In genomic region chr7:30533941-30534632, GRCm38 (mm10) we compare ENCODE assay signal across 8 mouse cellular contexts. TPM values are rescaled to one million over a fixed set of nuclear protein-coding genes. Genes with fewer than 3 reads are reported as not detected.
DNase-seq lines count a peak whose midpoint lies in the region; ATAC-seq and TF ChIP-seq lines count a peak whose summit lies in the region.

No protein-coding gene starts in this region.

- peaks cover 35% of the 10 kb centered on the region for H3K4me1 ChIP-seq in forebrain, embryonic 16.5 days (replicated peaks; ENCODE audit: control insufficient read depth, insufficient read depth, low read length)
- peaks cover 17% of the 10 kb centered on the region for H3K4me1 ChIP-seq in liver, embryonic 16.5 days (ENCODE audit: control insufficient read depth, low read depth, low read length)
- no peaks in the 10 kb centered on the region for H3K4me1 ChIP-seq in stomach, postnatal 0 days (replicated peaks; ENCODE audit: control insufficient read depth, insufficient read depth)

- no peak for TF ChIP-seq CTCF in stomach, postnatal 0 days (IDR thresholded peaks at IDR 0.05; ENCODE audit: low read depth)

- H3K4me2 ChIP-seq in forebrain, embryonic 16.5 days (ENCODE audit: low read length): peak overlapping the region; percentile 77
- peak overlapping the region; percentile 99 for H3K4me2 ChIP-seq in liver, embryonic 16.5 days (ENCODE audit: low read depth, low read length)
- peak overlapping the region; percentile 97 for H3K4me2 ChIP-seq in stomach, postnatal 0 days (replicated peaks; ENCODE audit: low read depth)

- H3K27ac ChIP-seq in forebrain, embryonic 16.5 days (ENCODE audit: low read length): peak overlapping the region; percentile 93
- no peak overlapping the region; the same call in 1 of the 2 replicates for H3K27ac ChIP-seq in liver, embryonic 16.5 days (ENCODE audit: low read length)
- H3K27ac ChIP-seq in stomach, postnatal 0 days (replicated peaks): no peak overlapping the region

- peaks cover 19% of the 10 kb centered on the region for H3K36me3 ChIP-seq in forebrain, embryonic 16.5 days (ENCODE audit: control insufficient read depth, insufficient read depth)
- peaks cover 4% of the 10 kb centered on the region for H3K36me3 ChIP-seq in liver, embryonic 16.5 days (ENCODE audit: control insufficient read depth, insufficient read depth)
- H3K36me3 ChIP-seq in stomach, postnatal 0 days (ENCODE audit: control insufficient read depth, insufficient read depth, low read length): peaks cover 12% of the 10 kb centered on the region; the same call in 1 of the 2 replicates

- WGBS in forebrain, embryonic 16.5 days: 1% methylated on average over 26 of the region's 26 CpGs
- 15% methylated on average over 26 of the region's 26 CpGs for WGBS in liver, embryonic 16.5 days (ENCODE audit: insufficient replicate concordance)
- 11% methylated on average over 25 of the region's 26 CpGs for WGBS in stomach, postnatal 0 days

- ATAC-seq in forebrain, embryonic 16.5 days: peak; percentile 55
- no peak for ATAC-seq in liver, embryonic 16.5 days (ENCODE audit: low read depth)
- ATAC-seq in stomach, postnatal 0 days (ENCODE audit: low FRiP score, low TSS enrichment): no peak; the same call in 1 of the 2 replicates

- peak; percentile 44 to 59 for DNase-seq in layer of hippocampus, postnatal 10 days (ENCODE audit: low spot score in 2 of 2)
- DNase-seq in layer of hippocampus, adult 11-12 months (ENCODE audit: low spot score): no peak
- DNase-seq in cerebellum, adult 8-10 months: peak; percentile 48
- no peak for DNase-seq in stomach, postnatal 0 days (ENCODE audit: low spot score)
- no peak for DNase-seq in kidney, adult 9 months
- DNase-seq in kidney, adult 8-10 months: no peak

- H3K4me3 ChIP-seq in forebrain, embryonic 16.5 days (replicated peaks; ENCODE audit: low read length): peak overlapping the region; percentile 84
- peak overlapping the region; percentile 79 for H3K4me3 ChIP-seq in liver, embryonic 16.5 days (ENCODE audit: low read depth, low read length)
- peak overlapping the region; percentile 73 for H3K4me3 ChIP-seq in stomach, postnatal 0 days (ENCODE audit: low read depth, low read length)

- peak overlapping the region; percentile 90 for H3K9ac ChIP-seq in forebrain, embryonic 16.5 days (replicated peaks; ENCODE audit: low read depth, low read length)
- peak overlapping the region; percentile 79 for H3K9ac ChIP-seq in liver, embryonic 16.5 days (ENCODE audit: low read depth, low read length)
- H3K9ac ChIP-seq in stomach, postnatal 0 days (ENCODE audit: low read length): peak overlapping the region; percentile 67

- no peaks in the 10 kb centered on the region for H3K9me3 ChIP-seq in forebrain, embryonic 16.5 days (ENCODE audit: control insufficient read depth, low read length)
- H3K9me3 ChIP-seq in liver, embryonic 16.5 days (replicated peaks; ENCODE audit: control insufficient read depth, low read length): no peaks in the 10 kb centered on the region
- H3K9me3 ChIP-seq in stomach, postnatal 0 days (ENCODE audit: control insufficient read depth, low read length): no peaks in the 10 kb centered on the region

- H3K27me3 ChIP-seq in forebrain, embryonic 16.5 days (replicated peaks; ENCODE audit: control insufficient read depth, insufficient read depth, low read length): no peaks in the 10 kb centered on the region
- H3K27me3 ChIP-seq in liver, embryonic 16.5 days (ENCODE audit: control insufficient read depth, insufficient read depth, low read depth, low read length): no peaks in the 10 kb centered on the region
- H3K27me3 ChIP-seq in stomach, postnatal 0 days (ENCODE audit: control insufficient read depth, insufficient read depth, low read length): no peaks in the 10 kb centered on the region

- TF ChIP-seq EP300 in stomach, postnatal 0 days (optimal IDR thresholded peaks at IDR 0.05): no peak

RNA-seq across cellular contexts. Expression of gene Arhgap33, which starts 0.8 kb away (rescaled TPM):
- 100 to 1,000 TPM; 218 to 232 TPM for total RNA-seq in layer of hippocampus, postnatal 10 days (2021)
- polyA plus RNA-seq in forebrain, embryonic 16.5 days (2015; fragmentation: Nextera tagmentation; extraction: Ambion mirVana): 122 and 148 TPM in 2 replicates
- polyA plus RNA-seq in liver, embryonic 16.5 days (2015; fragmentation: Nextera tagmentation; extraction: Ambion mirVana): 1.8 and 2.6 TPM in 2 replicates
- 1.5 and 1.6 TPM in 2 replicates for polyA plus RNA-seq in stomach, postnatal 0 days (2015; fragmentation: Nextera tagmentation; extraction: Ambion mirVana)

RNA-seq across cellular contexts. Expression of gene Hspb6, which starts 17.9 kb away (rescaled TPM):
- total RNA-seq in layer of hippocampus, postnatal 10 days (2021): 1 to 10 TPM; 5.3 to 5.6 TPM
- polyA plus RNA-seq in forebrain, embryonic 16.5 days (2015; fragmentation: Nextera tagmentation; extraction: Ambion mirVana): 9.3 and 11.1 TPM in 2 replicates
- 5.3 and 6.9 TPM in 2 replicates for polyA plus RNA-seq in liver, embryonic 16.5 days (2015; fragmentation: Nextera tagmentation; extraction: Ambion mirVana)
- polyA plus RNA-seq in stomach, postnatal 0 days (2015; fragmentation: Nextera tagmentation; extraction: Ambion mirVana): 66.4 and 75.7 TPM in 2 replicates

RNA-seq across cellular contexts. Expression of gene Proser3, which starts 18.0 kb away (rescaled TPM):
- 1 to 10 TPM; 3.4 to 4.4 TPM for total RNA-seq in layer of hippocampus, postnatal 10 days (2021)
- polyA plus RNA-seq in forebrain, embryonic 16.5 days (2015; fragmentation: Nextera tagmentation; extraction: Ambion mirVana): 8.8 and 13.5 TPM in 2 replicates
- polyA plus RNA-seq in liver, embryonic 16.5 days (2015; fragmentation: Nextera tagmentation; extraction: Ambion mirVana): 2.7 and 3.0 TPM in 2 replicates
- polyA plus RNA-seq in stomach, postnatal 0 days (2015; fragmentation: Nextera tagmentation; extraction: Ambion mirVana): 2.2 and 2.3 TPM in 2 replicates

RNA-seq across cellular contexts. Expression of gene Lin37, which starts 25.6 kb away (rescaled TPM):
- 10 to 100 TPM; 28.2 to 36.6 TPM for total RNA-seq in layer of hippocampus, postnatal 10 days (2021)
- 52.9 and 55.1 TPM in 2 replicates for polyA plus RNA-seq in forebrain, embryonic 16.5 days (2015; fragmentation: Nextera tagmentation; extraction: Ambion mirVana)
- polyA plus RNA-seq in liver, embryonic 16.5 days (2015; fragmentation: Nextera tagmentation; extraction: Ambion mirVana): 22.7 and 23.7 TPM in 2 replicates
- 30.2 and 30.9 TPM in 2 replicates for polyA plus RNA-seq in stomach, postnatal 0 days (2015; fragmentation: Nextera tagmentation; extraction: Ambion mirVana)

RNA-seq across cellular contexts. Expression of gene U2af1l4, which starts 29.0 kb away (rescaled TPM):
- 10 to 100 TPM; 49.4 to 52.5 TPM for total RNA-seq in layer of hippocampus, postnatal 10 days (2021)
- polyA plus RNA-seq in forebrain, embryonic 16.5 days (2015; fragmentation: Nextera tagmentation; extraction: Ambion mirVana): 107 and 111 TPM in 2 replicates
- polyA plus RNA-seq in liver, embryonic 16.5 days (2015; fragmentation: Nextera tagmentation; extraction: Ambion mirVana): 31.5 and 32.6 TPM in 2 replicates
- 60.5 and 63.9 TPM in 2 replicates for polyA plus RNA-seq in stomach, postnatal 0 days (2015; fragmentation: Nextera tagmentation; extraction: Ambion mirVana)

Comparison
In these comparisons a context has a peak if more than half of its experiments do, and no peak if none do; other contexts are left out.
1. DNase-seq: peak in layer of hippocampus, postnatal 10 days (2 of 2) and cerebellum, adult 8-10 months (single experiment); none in layer of hippocampus, adult 11-12 months (single experiment), stomach, postnatal 0 days (single experiment), kidney, adult 9 months (single experiment) and kidney, adult 8-10 months (0 of 2).
2. RNA of gene Arhgap33, which starts 0.8 kb away (polyA plus RNA-seq): 122 to 148 TPM in forebrain, embryonic 16.5 days; 1.8 to 2.6 TPM in liver, embryonic 16.5 days and 1.5 to 1.6 TPM in stomach, postnatal 0 days; every median in the first group is over 10 times any median in the second.
3. Peak in every context shown above with its lines, with median percentiles within 50 percentile points of each other: H3K4me2 ChIP-seq, H3K4me3 ChIP-seq and H3K9ac ChIP-seq.